Mouse (Mus musculus): ENCODE measurements around the gene Syce3.

DNA sequence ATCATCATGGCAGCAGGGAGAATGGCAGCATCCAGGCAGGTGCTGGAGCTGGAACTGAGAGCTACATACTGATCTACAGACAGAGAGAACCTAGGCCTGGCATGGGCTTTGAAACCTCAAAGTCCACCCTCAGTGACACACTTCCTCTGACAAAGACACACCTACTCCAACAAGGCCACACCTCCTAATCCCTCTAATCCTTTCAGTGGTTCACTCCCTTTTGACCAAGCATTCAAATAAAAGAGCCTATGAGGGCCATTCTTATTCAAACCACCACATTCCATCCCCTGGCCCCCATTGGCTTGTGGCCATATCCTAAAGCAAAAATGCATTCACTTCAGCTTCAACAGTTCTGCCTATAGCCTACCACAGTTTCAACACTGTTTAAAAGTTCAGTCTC, 3.6 kb downstream of the Syce3 start:
- TF ChIP-seq CTCF (conservative IDR thresholded peaks at IDR 0.05; ENCODE audit: insufficient read depth, insufficient read length, low read depth, low read length), result no peak
- no peak for TF ChIP-seq POLR2A (IDR thresholded peaks at IDR 0.05; ENCODE audit: low read depth, low read length)
